Mouse (Mus musculus): Measurements from ENCODE around the gene Snd1.

DNA sequence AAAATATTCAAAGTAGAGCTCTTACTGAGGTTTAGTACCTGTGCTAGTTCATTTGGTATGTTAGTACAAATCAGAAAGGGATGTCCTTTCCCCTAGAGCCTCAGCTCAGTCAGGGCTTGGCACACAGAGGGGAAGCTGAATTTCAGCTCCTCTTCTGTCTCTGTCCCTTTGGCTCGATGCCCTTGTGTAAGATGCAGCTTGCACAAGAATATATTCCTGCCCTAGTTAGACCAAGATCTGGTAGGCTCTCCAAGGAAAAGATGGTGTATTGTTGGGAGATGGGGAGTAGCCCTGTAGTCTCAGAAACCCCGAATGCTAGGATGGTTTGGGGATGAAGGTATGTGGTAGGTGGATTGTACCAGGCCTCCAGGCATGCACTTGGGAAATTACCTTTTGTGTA is 74.4 kb downstream of the Snd1 start:
- no peak for TF ChIP-seq CTCF (IDR thresholded peaks at IDR 0.05; ENCODE audit: borderline replicate concordance, insufficient read depth, low read length)
- no peak for TF ChIP-seq POLR2A (IDR thresholded peaks at IDR 0.05; ENCODE audit: low read depth, low read length)

All from embryonic fibroblast, embryonic 13.5 days (primary cell).